Mouse (Mus musculus) bone marrow, adult 2 months (tissue): ENCODE results near the gene Btbd35f21. TPM values are rescaled to one million over a fixed set of nuclear protein-coding genes. Genes with fewer than 3 reads are reported as not detected.
"Not testable (repeated sequence)": the region's sequence is repeated elsewhere in the genome, so short reads cannot be mapped to it uniquely, and the experiment has no call there.

ENCODE experiments used
- H3K27ac ChIP-seq: fragments of 200-500 bp; 2 replicates; pipeline ENCODE4 v1.5.1; 2012; ENCODE audit warnings: low read depth, mild to moderate bottlenecking, control low read depth, inconsistent platforms, low read length; ENCODE audit not compliant: control insufficient read depth, poor library complexity, insufficient read depth
- H3K4me1 ChIP-seq: fragments of 200-500 bp; 2 replicates; pipeline ENCODE4 v1.6.1; 2011; ENCODE audit warnings: low read length; ENCODE audit not compliant: control insufficient read depth, insufficient read depth
- H3K4me3 ChIP-seq: fragments of 200-500 bp; replicated peaks from 2 replicates; pipeline ENCODE3; 2011; ENCODE audit warnings: mild to moderate bottlenecking, low read depth, low read length, control low read depth; ENCODE audit not compliant: control insufficient read depth
- WGBS: fragments of 180-500 bp; shearing (Covaris S2); methylation state at CpG from one replicate; pipeline ENCODE4 v1.1.7; 2018; 5-methylcytosine and 5-hydroxymethylcytosine counted together
- polyA plus RNA-seq: library from polyadenylated mRNA; stranded (reverse); fragments of >200 nt; gene quantifications from 2 replicates; pipeline ENCODE4 v1.2.4, GENCODE M21; 2011; ENCODE audit warnings: low replicate concordance; ENCODE audit not compliant: missing spikeins, insufficient read depth, insufficient read length

The Btbd35f21 gene
- not detected in 2 replicates for polyA plus RNA-seq

DNA sequence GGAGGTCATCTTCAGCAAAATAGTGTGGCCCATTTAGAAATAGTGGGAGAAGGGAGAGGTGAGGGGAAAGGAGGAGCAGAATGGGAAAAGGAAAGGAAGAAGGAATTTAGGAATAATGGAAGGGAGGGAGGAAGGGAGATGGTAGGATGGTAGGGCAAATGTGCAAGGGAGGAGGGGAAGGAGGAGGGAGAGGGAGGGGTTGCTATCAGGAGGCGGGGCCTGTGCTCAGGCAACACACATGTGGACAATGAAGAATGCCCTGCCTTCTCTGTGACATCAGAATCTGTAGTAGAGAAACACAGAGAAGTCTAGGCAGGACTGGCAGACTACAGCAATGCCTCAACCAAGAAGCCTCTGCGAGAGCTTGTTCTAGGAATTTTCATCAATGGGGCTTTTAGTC lies at the start of gene Btbd35f21:
TSS of gene Btbd35f21 (plus strand) at position 301 of the 400 bp plus-strand sequence.
- WGBS = 40% methylated on average over 1 of the region's 2 CpGs
- H3K4me1 ChIP-seq = not testable (repeated sequence)

More for the DNA sequence above, at the start of gene Btbd35f21:
- H3K4me3 ChIP-seq, H3K27ac ChIP-seq: not testable (repeated sequence)

Other genes with a start within 250 kb of the Btbd35f21 start
- gene Btbd35f1, start 166.1 kb upstream of the Btbd35f21 start, polyA plus RNA-seq = not detected in 2 replicates
- not detected in 2 replicates for gene Gm5926, start 75.4 kb upstream of the Btbd35f21 start, polyA plus RNA-seq
- gene Btbd35f30, start 168.5 kb downstream of the Btbd35f21 start, polyA plus RNA-seq = not detected in 2 replicates
- gene Gm21789, start 215.7 kb downstream of the Btbd35f21 start, polyA plus RNA-seq = not detected in 2 replicates
- gene Btbd35f5, start 247.8 kb downstream of the Btbd35f21 start, polyA plus RNA-seq = not detected in 2 replicates